Mouse (Mus musculus) lung, postnatal 0 days (tissue): ENCODE data around the gene Chd5.

ENCODE experiments used
- CTCF ChIP-seq: IDR thresholded peaks from 2 replicates; pipeline ENCODE4 v1.5.1; 2016; ENCODE audit warnings: antibody characterized with exemption, mild to moderate bottlenecking
- EP300 ChIP-seq: IDR thresholded peaks from 2 replicates; pipeline ENCODE4 v1.6.1; 2016; ENCODE audit warnings: antibody characterized with exemption, mild to moderate bottlenecking, control low read depth

GRCm38 (mm10) chr4:152344651-152345050, 6.2 kb downstream of the Chd5 start:
- TF ChIP-seq CTCF (no peak), EP300 (no peak)
